9 mouse cellular contexts compared by ENCODE assay signal in genomic region chr6:5589635-5590034, GRCm38 (mm10).
DNase-seq lines count a peak whose midpoint lies in the region; ATAC-seq and TF ChIP-seq lines count a peak whose summit lies in the region.
"Had no signal": no experiment of that assay in that cellular context is flagged by ENCODE, and none has a peak within 500 bp of the region (broad histone marks: within the 10 kb centered on the region; RNA-seq: fewer than 3 reads in every experiment).

No protein-coding gene starts in this region.

- ATAC-seq in intestine, postnatal 0 days, result peak; percentile 81
- peak; percentile 81; the same call in 1 of the 2 replicates for ATAC-seq in midbrain, embryonic 14.5 days (ENCODE audit: low FRiP score, low TSS enrichment)

- H3K9me3 ChIP-seq in intestine, postnatal 0 days (ENCODE audit: control insufficient read depth), result no peaks in the 10 kb centered on the region
- no peaks in the 10 kb centered on the region for H3K9me3 ChIP-seq in midbrain, embryonic 14.5 days (ENCODE audit: control insufficient read depth, low read length)
- H3K9me3 ChIP-seq: embryonic facial prominence, embryonic 15.5 days had no signal

- no peak for TF ChIP-seq POLR2A in cortical plate, adult 2 months (IDR thresholded peaks at IDR 0.05; ENCODE audit: extremely low read depth, insufficient read depth, low read length)

- 5% methylated on average over 10 of the region's 10 CpGs for WGBS in intestine, postnatal 0 days
- 8% methylated on average over 10 of the region's 10 CpGs for WGBS in midbrain, embryonic 14.5 days

- DNase-seq in spleen, adult 18-20 months, result peak; percentile 8 to 22
- DNase-seq in spleen, adult 12 weeks (ENCODE audit: low spot score), result no peak
- peak; percentile 35 for DNase-seq in gastrocnemius, postnatal 25 days
- DNase-seq in left cerebral cortex, postnatal 25 days (ENCODE audit: low spot score in 2 of 2), result peak; percentile 72 to 75
- DNase-seq in midbrain, embryonic 14.5 days, result peak; percentile 92
- peak; percentile 55 for DNase-seq in splenic B cell, adult 2 months (ENCODE audit: low read depth, low spot score)

- H3K4me1 ChIP-seq in cortical plate, adult 2 months (ENCODE audit: control insufficient read depth, insufficient read depth, low read length), result no peaks in the 10 kb centered on the region
- H3K4me1 ChIP-seq in intestine, postnatal 0 days (replicated peaks; ENCODE audit: control insufficient read depth, insufficient read depth, low read length), result no peaks in the 10 kb centered on the region
- H3K4me1 ChIP-seq in midbrain, embryonic 14.5 days (ENCODE audit: control insufficient read depth, insufficient read depth, low read length), result 0 out of 2 replicates have a peak, but pooled peaks cover 3% of the 10 kb centered on the region
- H3K4me1 ChIP-seq: embryonic facial prominence, embryonic 15.5 days had no signal

- no peak overlapping the region for H3K4me3 ChIP-seq in cortical plate, adult 2 months (ENCODE audit: insufficient read depth, low read length)
- H3K4me3 ChIP-seq in intestine, postnatal 0 days (ENCODE audit: low read depth, low read length), result no peak overlapping the region
- H3K4me3 ChIP-seq in midbrain, embryonic 14.5 days (replicated peaks; ENCODE audit: low read depth, low read length), result no peak overlapping the region
- H3K4me3 ChIP-seq: embryonic facial prominence, embryonic 15.5 days had no signal

- no peak overlapping the region for H3K27ac ChIP-seq in cortical plate, adult 2 months (ENCODE audit: insufficient read depth, low read length)
- H3K27ac ChIP-seq in intestine, postnatal 0 days (ENCODE audit: low read depth, low read length), result no peak overlapping the region
- H3K27ac ChIP-seq in midbrain, embryonic 14.5 days (replicated peaks; ENCODE audit: low read depth, low read length), result no peak overlapping the region
- H3K27ac ChIP-seq: embryonic facial prominence, embryonic 15.5 days had no signal

- intact Hi-C loops in left cerebral cortex, postnatal 25 days (cut with DNase I), result loop anchor here (1.0 to 10.0 kb wide), 2 partner anchors 178 to 1035 kb away; no protein-coding TSS in a partner anchor

- no peaks in the 10 kb centered on the region for H3K27me3 ChIP-seq in intestine, postnatal 0 days (replicated peaks; ENCODE audit: control insufficient read depth, insufficient read depth, low read length)
- H3K27me3 ChIP-seq in midbrain, embryonic 14.5 days (ENCODE audit: control insufficient read depth, insufficient read depth, low read length), result no peaks in the 10 kb centered on the region
- H3K27me3 ChIP-seq in splenic B cell, adult 2 months (ENCODE audit: control insufficient read depth, insufficient read depth, low read length, poor library complexity, severe bottlenecking), result no peaks in the 10 kb centered on the region
- H3K27me3 ChIP-seq: embryonic facial prominence, embryonic 15.5 days had no signal

- H3K4me2 ChIP-seq in intestine, postnatal 0 days (replicated peaks; ENCODE audit: low read depth), result no peak overlapping the region
- no peak overlapping the region for H3K4me2 ChIP-seq in midbrain, embryonic 14.5 days (ENCODE audit: low read length)
- H3K4me2 ChIP-seq: embryonic facial prominence, embryonic 15.5 days had no signal

- H3K36me3 ChIP-seq in intestine, postnatal 0 days (ENCODE audit: control insufficient read depth, insufficient read depth), result no peaks in the 10 kb centered on the region
- no peaks in the 10 kb centered on the region for H3K36me3 ChIP-seq in midbrain, embryonic 14.5 days (ENCODE audit: control insufficient read depth, insufficient read depth, low read length)
- H3K36me3 ChIP-seq in splenic B cell, adult 2 months (ENCODE audit: control insufficient read depth, insufficient read depth, low read length, poor library complexity, severe bottlenecking), result no peaks in the 10 kb centered on the region
- H3K36me3 ChIP-seq: embryonic facial prominence, embryonic 15.5 days had no signal

- H3K9ac ChIP-seq in intestine, postnatal 0 days (ENCODE audit: low read depth, low read length), result no peak overlapping the region
- H3K9ac ChIP-seq in midbrain, embryonic 14.5 days (replicated peaks; ENCODE audit: low read length), result no peak overlapping the region
- H3K9ac ChIP-seq: embryonic facial prominence, embryonic 15.5 days had no signal

- peak; percentile 99 for TF ChIP-seq CTCF in cortical plate, adult 2 months (IDR thresholded peaks at IDR 0.05; ENCODE audit: extremely low read depth, insufficient read depth, low read length)
- TF ChIP-seq CTCF in intestine, postnatal 0 days (IDR thresholded peaks at IDR 0.05; ENCODE audit: low read depth), result peak; percentile 99
